Mouse (Mus musculus): ENCODE results near the gene Lmo3. TPM values are rescaled to one million over a fixed set of nuclear protein-coding genes. Genes with fewer than 3 reads are reported as not detected.

The Lmo3 gene
- total RNA-seq, 1 experiment, result not detected

GRCm38 (mm10) chr6:138325744-138326400 is 255.9 kb downstream of the Lmo3 start:
- Histone ChIP-seq H3K9me3 (ENCODE audit: control insufficient read depth, insufficient read depth, low read depth, low read length) (no peaks in the 10 kb centered on the region), H3K27ac (ENCODE audit: insufficient read depth, low read depth, low read length, poor library complexity, severe bottlenecking) (no peak overlapping the region), H3K9ac (ENCODE audit: insufficient read depth, low read depth, low read length, poor library complexity, severe bottlenecking) (no peak overlapping the region), H3K4me3 (ENCODE audit: insufficient read depth in 1 of 2, low read depth in 1 of 2, low read length in 2 of 2, poor library complexity in 1 of 2, severe bottlenecking in 1 of 2) (no peak overlapping the region), H3K4me1 (ENCODE audit: control insufficient read depth in 2 of 2, insufficient read depth in 2 of 2, low read length in 2 of 2, poor library complexity in 1 of 2) (no peaks in the 10 kb centered on the region), H3K36me3 (ENCODE audit: control insufficient read depth, insufficient read depth, low read length, poor library complexity, severe bottlenecking) (no peaks in the 10 kb centered on the region)
- TF ChIP-seq CHD2 (IDR thresholded peaks at IDR 0.05; ENCODE audit: low read depth, low read length) (no peak), ZC3H11A (IDR thresholded peaks at IDR 0.05; ENCODE audit: borderline replicate concordance, low read depth, low read length) (no peak), HCFC1 (IDR thresholded peaks at IDR 0.05; ENCODE audit: borderline replicate concordance, insufficient read depth, low read length) (no peak), ZNF384 (IDR thresholded peaks at IDR 0.05; ENCODE audit: low read depth, low read length) (no peak), MAFK (IDR thresholded peaks at IDR 0.05; ENCODE audit: insufficient read depth, low read depth, low read length) (no peak)
- DNase-seq (ENCODE audit: low read depth, low spot score), result no peak
- in situ Hi-C loops (cut with MboI; ENCODE audit: low sequenced_read_pairs in 2 of 2, unreplicated experiment in 2 of 2), result no loop called here

- no peak for DNase-seq (ENCODE audit: low read depth, low spot score)
- in situ Hi-C loops (cut with MboI; ENCODE audit: low sequenced_read_pairs in 2 of 2, unreplicated experiment in 2 of 2), result no loop called here
- Histone ChIP-seq H3K4me3 (ENCODE audit: insufficient read depth in 1 of 2, low read depth in 1 of 2, low read length in 2 of 2, poor library complexity in 1 of 2, severe bottlenecking in 1 of 2) (no peak overlapping the region), H3K4me1 (ENCODE audit: control insufficient read depth in 2 of 2, insufficient read depth in 2 of 2, low read length in 2 of 2, poor library complexity in 1 of 2) (no peaks in the 10 kb centered on the region), H3K27ac (ENCODE audit: insufficient read depth, low read depth, low read length, poor library complexity, severe bottlenecking) (no peak overlapping the region), H3K9me3 (ENCODE audit: control insufficient read depth, insufficient read depth, low read depth, low read length) (no peaks in the 10 kb centered on the region), H3K36me3 (ENCODE audit: control insufficient read depth, insufficient read depth, low read length, poor library complexity, severe bottlenecking) (no peaks in the 10 kb centered on the region), H3K9ac (ENCODE audit: insufficient read depth, low read depth, low read length, poor library complexity, severe bottlenecking) (no peak overlapping the region)
- TF ChIP-seq CHD2 (IDR thresholded peaks at IDR 0.05; ENCODE audit: low read depth, low read length), result no peak
- TF ChIP-seq ZNF384 (IDR thresholded peaks at IDR 0.05; ENCODE audit: low read depth, low read length), result no peak
- TF ChIP-seq MAFK (IDR thresholded peaks at IDR 0.05; ENCODE audit: insufficient read depth, low read depth, low read length), result no peak
- TF ChIP-seq HCFC1 (IDR thresholded peaks at IDR 0.05; ENCODE audit: borderline replicate concordance, insufficient read depth, low read length), result no peak
- TF ChIP-seq ZC3H11A (IDR thresholded peaks at IDR 0.05; ENCODE audit: borderline replicate concordance, low read depth, low read length), result no peak
Observed at GRCm38 (mm10) chr6:138325145-138325544, 256.6 kb downstream of the Lmo3 start.

GRCm38 (mm10) chr6:138323325-138323724 is 258.4 kb downstream of the Lmo3 start:
- in situ Hi-C loops (cut with MboI; ENCODE audit: low sequenced_read_pairs in 2 of 2, unreplicated experiment in 2 of 2), result no loop called here
- TF ChIP-seq ZNF384 (IDR thresholded peaks at IDR 0.05; ENCODE audit: low read depth, low read length), result no peak
- TF ChIP-seq HCFC1 (IDR thresholded peaks at IDR 0.05; ENCODE audit: borderline replicate concordance, insufficient read depth, low read length), result no peak
- no peak for TF ChIP-seq CHD2 (IDR thresholded peaks at IDR 0.05; ENCODE audit: low read depth, low read length)
- Histone ChIP-seq H3K4me3 (ENCODE audit: insufficient read depth in 1 of 2, low read depth in 1 of 2, low read length in 2 of 2, poor library complexity in 1 of 2, severe bottlenecking in 1 of 2) (no peak overlapping the region), H3K4me1 (ENCODE audit: control insufficient read depth in 2 of 2, insufficient read depth in 2 of 2, low read length in 2 of 2, poor library complexity in 1 of 2) (no peaks in the 10 kb centered on the region), H3K36me3 (ENCODE audit: control insufficient read depth, insufficient read depth, low read length, poor library complexity, severe bottlenecking) (no peaks in the 10 kb centered on the region), H3K9ac (ENCODE audit: insufficient read depth, low read depth, low read length, poor library complexity, severe bottlenecking) (no peak overlapping the region), H3K9me3 (ENCODE audit: control insufficient read depth, insufficient read depth, low read depth, low read length) (no peaks in the 10 kb centered on the region), H3K27ac (ENCODE audit: insufficient read depth, low read depth, low read length, poor library complexity, severe bottlenecking) (no peak overlapping the region)
- DNase-seq (ENCODE audit: low read depth, low spot score), result no peak

- in situ Hi-C loops (cut with MboI; ENCODE audit: low sequenced_read_pairs in 2 of 2, unreplicated experiment in 2 of 2), result no loop called here
- no peaks in the 10 kb centered on the region for H3K36me3 ChIP-seq (ENCODE audit: control insufficient read depth, insufficient read depth, low read length, poor library complexity, severe bottlenecking)
- H3K4me1 ChIP-seq (ENCODE audit: control insufficient read depth in 2 of 2, insufficient read depth in 2 of 2, low read length in 2 of 2, poor library complexity in 1 of 2), result no peaks in the 10 kb centered on the region
- no peak overlapping the region for H3K9ac ChIP-seq (ENCODE audit: insufficient read depth, low read depth, low read length, poor library complexity, severe bottlenecking)
- H3K27ac ChIP-seq (ENCODE audit: insufficient read depth, low read depth, low read length, poor library complexity, severe bottlenecking), result no peak overlapping the region
- no peaks in the 10 kb centered on the region for H3K9me3 ChIP-seq (ENCODE audit: control insufficient read depth, insufficient read depth, low read depth, low read length)
- no peak for TF ChIP-seq MAFK (IDR thresholded peaks at IDR 0.05; ENCODE audit: insufficient read depth, low read depth, low read length)
- no peak for TF ChIP-seq ZNF384 (IDR thresholded peaks at IDR 0.05; ENCODE audit: low read depth, low read length)
- TF ChIP-seq CHD2 (IDR thresholded peaks at IDR 0.05; ENCODE audit: low read depth, low read length), result no peak
- no peak for TF ChIP-seq HCFC1 (IDR thresholded peaks at IDR 0.05; ENCODE audit: borderline replicate concordance, insufficient read depth, low read length)
- no peak for TF ChIP-seq ZC3H11A (IDR thresholded peaks at IDR 0.05; ENCODE audit: borderline replicate concordance, low read depth, low read length)
- no peak overlapping the region for H3K4me3 ChIP-seq (ENCODE audit: insufficient read depth in 1 of 2, low read depth in 1 of 2, low read length in 2 of 2, poor library complexity in 1 of 2, severe bottlenecking in 1 of 2)
- no peak for DNase-seq (ENCODE audit: low read depth, low spot score)
Observed at GRCm38 (mm10) chr6:138320190-138320737, 261.5 kb downstream of the Lmo3 start.

Other genes starting within 250 kb of the Lmo3 start
- 0.16 and 0.22 TPM in 2 replicates for gene Igbp1b, start 76.6 kb upstream of the Lmo3 start, total RNA-seq (2012; rRNA removed)

Measured in ES-E14 (cell line).